Mouse (Mus musculus) CH12F3 (cell line): Measurements from ENCODE around the gene Gm5105.

Experiments
- in situ Hi-C: fragments of 300-500 bp; cut with MboI; formaldehyde crosslinking; loops from 2 replicates; pipeline ENCODE4 v1.14.3; 2020; ENCODE audit warnings: low sequenced_read_pairs

Gene Gm5105

GRCm38 (mm10) chr3:138069756-138070511, 2.7 kb upstream of the Gm5105 start:
- in situ Hi-C loops: no loop called here

- in situ Hi-C loops: no loop called here
These were observed 915 bp upstream of the Gm5105 start for GRCm38 (mm10) chr3:138068103-138068502.

GRCm38 (mm10) chr3:138066348-138066856, 786 bp downstream of the Gm5105 start:
- in situ Hi-C loops: no loop called here

GRCm38 (mm10) chr3:138065930-138066329, 1.3 kb downstream of the Gm5105 start:
- in situ Hi-C loops: no loop called here

- in situ Hi-C loops: no loop called here
These were observed 2.2 kb downstream of the Gm5105 start, which contains the start of gene 1110002E22Rik for GRCm38 (mm10) chr3:138064732-138065645. Gene 1110002E22Rik (plus strand): TSS chr3:138065052.

- in situ Hi-C loops: no loop called here
These were observed 3.4 kb downstream of the Gm5105 start for GRCm38 (mm10) chr3:138063731-138064329.

GRCm38 (mm10) chr3:138062673-138063072, 4.5 kb downstream of the Gm5105 start:
- in situ Hi-C loops: no loop called here

- in situ Hi-C loops: no loop called here
These were observed 5.8 kb downstream of the Gm5105 start for GRCm38 (mm10) chr3:138061205-138061911.

GRCm38 (mm10) chr3:138060429-138060828, 6.8 kb downstream of the Gm5105 start:
- in situ Hi-C loops: no loop called here

- in situ Hi-C loops: no loop called here
These were observed 9.0 kb downstream of the Gm5105 start for GRCm38 (mm10) chr3:138058226-138058625.

GRCm38 (mm10) chr3:138056976-138057375, 10.2 kb downstream of the Gm5105 start:
- in situ Hi-C loops: no loop called here

- in situ Hi-C loops: no loop called here
These were observed 13.2 kb downstream of the Gm5105 start for GRCm38 (mm10) chr3:138053969-138054368.

- in situ Hi-C loops: no loop called here
These were observed 15.8 kb downstream of the Gm5105 start for GRCm38 (mm10) chr3:138051431-138051830.

- in situ Hi-C loops: no loop called here
These were observed 16.4 kb downstream of the Gm5105 start for GRCm38 (mm10) chr3:138050772-138051171.

- in situ Hi-C loops: no loop called here
These were observed 17.6 kb downstream of the Gm5105 start for GRCm38 (mm10) chr3:138049555-138049954.

GRCm38 (mm10) chr3:138043316-138043715, 23.9 kb downstream of the Gm5105 start:
- in situ Hi-C loops: no loop called here

- in situ Hi-C loops: no loop called here
These were observed 25.4 kb downstream of the Gm5105 start for GRCm38 (mm10) chr3:138041591-138042301.

- in situ Hi-C loops: no loop called here
These were observed 26.2 kb downstream of the Gm5105 start for GRCm38 (mm10) chr3:138040938-138041337.

- in situ Hi-C loops: no loop called here
These were observed 33.2 kb downstream of the Gm5105 start for GRCm38 (mm10) chr3:138033986-138034385.

- in situ Hi-C loops: no loop called here
These were observed 36.6 kb downstream of the Gm5105 start for GRCm38 (mm10) chr3:138030563-138030962.
